Mouse (Mus musculus): ENCODE results near the gene Dhx9. TPM values are rescaled to one million over a fixed set of nuclear protein-coding genes. Genes with fewer than 3 reads are reported as not detected.
"Not testable (repeated sequence)": the region's sequence is repeated elsewhere in the genome, so short reads cannot be mapped to it uniquely, and the experiment has no call there.

Dhx9 gene
- total RNA-seq, 2 experiments from 2014 or later: 83.7 to 128 TPM

GRCm38 (mm10) chr1:153486767-153487499, 527 bp downstream of the Dhx9 start:
- ATAC-seq (replicated peaks; ENCODE audit: low FRiP score, poor library complexity, severe bottlenecking): peak; percentile 69

GRCm38 (mm10) chr1:153486120-153486519, 1.3 kb downstream of the Dhx9 start:
- not testable (repeated sequence) for ATAC-seq (replicated peaks; ENCODE audit: low FRiP score, poor library complexity, severe bottlenecking)

GRCm38 (mm10) chr1:153485201-153485796, 2.2 kb downstream of the Dhx9 start:
- ATAC-seq (replicated peaks; ENCODE audit: low FRiP score, poor library complexity, severe bottlenecking): no peak

- no peak for ATAC-seq (replicated peaks; ENCODE audit: low FRiP score, poor library complexity, severe bottlenecking)
Measured at GRCm38 (mm10) chr1:153481025-153481412, 6.4 kb downstream of the Dhx9 start.

- ATAC-seq (replicated peaks; ENCODE audit: low FRiP score, poor library complexity, severe bottlenecking): peak; percentile 86
Measured at GRCm38 (mm10) chr1:153480386-153481024, 7.0 kb downstream of the Dhx9 start.

GRCm38 (mm10) chr1:153479296-153479695, 8.2 kb downstream of the Dhx9 start:
- ATAC-seq (replicated peaks; ENCODE audit: low FRiP score, poor library complexity, severe bottlenecking): no peak

GRCm38 (mm10) chr1:153461796-153462195, 25.7 kb downstream of the Dhx9 start:
- ATAC-seq (replicated peaks; ENCODE audit: low FRiP score, poor library complexity, severe bottlenecking): no peak

GRCm38 (mm10) chr1:153456137-153456536, 31.3 kb downstream of the Dhx9 start:
- ATAC-seq (replicated peaks; ENCODE audit: low FRiP score, poor library complexity, severe bottlenecking): no peak

GRCm38 (mm10) chr1:153453146-153453642, 34.3 kb downstream of the Dhx9 start:
- no peak for ATAC-seq (replicated peaks; ENCODE audit: low FRiP score, poor library complexity, severe bottlenecking)

GRCm38 (mm10) chr1:153451237-153452154, 36.0 kb downstream of the Dhx9 start:
- ATAC-seq (replicated peaks; ENCODE audit: low FRiP score, poor library complexity, severe bottlenecking): no peak

- ATAC-seq (replicated peaks; ENCODE audit: low FRiP score, poor library complexity, severe bottlenecking): no peak
Measured at GRCm38 (mm10) chr1:153446120-153446831, 41.2 kb downstream of the Dhx9 start.

GRCm38 (mm10) chr1:153443632-153444031, 43.8 kb downstream of the Dhx9 start:
- ATAC-seq (replicated peaks; ENCODE audit: low FRiP score, poor library complexity, severe bottlenecking): no peak

GRCm38 (mm10) chr1:153443019-153443418, 44.4 kb downstream of the Dhx9 start:
- no peak for ATAC-seq (replicated peaks; ENCODE audit: low FRiP score, poor library complexity, severe bottlenecking)

GRCm38 (mm10) chr1:153441656-153442055, 45.8 kb downstream of the Dhx9 start:
- ATAC-seq (replicated peaks; ENCODE audit: low FRiP score, poor library complexity, severe bottlenecking): no peak

GRCm38 (mm10) chr1:153440752-153441151, 46.7 kb downstream of the Dhx9 start:
- no peak for ATAC-seq (replicated peaks; ENCODE audit: low FRiP score, poor library complexity, severe bottlenecking)

- ATAC-seq (replicated peaks; ENCODE audit: low FRiP score, poor library complexity, severe bottlenecking): no peak
Measured at GRCm38 (mm10) chr1:153437536-153437935, 49.9 kb downstream of the Dhx9 start.

GRCm38 (mm10) chr1:153433851-153434589, 53.4 kb downstream of the Dhx9 start:
- ATAC-seq (replicated peaks; ENCODE audit: low FRiP score, poor library complexity, severe bottlenecking): no peak

- ATAC-seq (replicated peaks; ENCODE audit: low FRiP score, poor library complexity, severe bottlenecking): no peak
Measured at GRCm38 (mm10) chr1:153432329-153432728, 55.1 kb downstream of the Dhx9 start.

GRCm38 (mm10) chr1:153431701-153432100, 55.8 kb downstream of the Dhx9 start:
- no peak for ATAC-seq (replicated peaks; ENCODE audit: low FRiP score, poor library complexity, severe bottlenecking)

Data from erythroid progenitor cell, adult 5-6 weeks (primary cell).